Comparison of ENCODE assay signal across 8 mouse cellular contexts in genomic region chr19:10634872-10635318, GRCm38 (mm10). TPM values are rescaled to one million over a fixed set of nuclear protein-coding genes. Genes with fewer than 3 reads are reported as not detected.
DNase-seq lines count a peak whose midpoint lies in the region; ATAC-seq and TF ChIP-seq lines count a peak whose summit lies in the region.

No protein-coding gene starts in this region.

- H3K4me3 ChIP-seq in cerebellum, adult 2 months (replicated peaks; ENCODE audit: insufficient read depth, low read depth, low read length): peak overlapping the region; percentile 88
- peak overlapping the region; percentile 37 for H3K4me3 ChIP-seq in forebrain, postnatal 0 days (ENCODE audit: low read depth, low read length)
- H3K4me3 ChIP-seq in hindbrain, embryonic 12.5 days: peak overlapping the region; percentile 37
- peak overlapping the region; percentile 38 for H3K4me3 ChIP-seq in lung, adult 2 months (replicated peaks; ENCODE audit: extremely low read depth, low read depth, low read length)
- peak overlapping the region; percentile 52 for H3K4me3 ChIP-seq in olfactory bulb, adult 2 months (ENCODE audit: insufficient read depth, low read depth, low read length)

- H3K9me3 ChIP-seq in forebrain, postnatal 0 days (ENCODE audit: low read length): no peaks in the 10 kb centered on the region
- H3K9me3 ChIP-seq in hindbrain, embryonic 12.5 days (replicated peaks): no peaks in the 10 kb centered on the region

- H3K9ac ChIP-seq in forebrain, postnatal 0 days: peak overlapping the region; percentile 54
- H3K9ac ChIP-seq in hindbrain, embryonic 12.5 days: peak overlapping the region; percentile 60

- H3K4me2 ChIP-seq in forebrain, postnatal 0 days (ENCODE audit: low read depth): peak overlapping the region; percentile 92
- peak overlapping the region; percentile 84 for H3K4me2 ChIP-seq in hindbrain, embryonic 12.5 days (replicated peaks)

- no peaks in the 10 kb centered on the region for H3K4me1 ChIP-seq in cerebellum, adult 2 months (ENCODE audit: control insufficient read depth, insufficient read depth, low read length)
- H3K4me1 ChIP-seq in forebrain, postnatal 0 days (ENCODE audit: insufficient read depth): peaks cover 9% of the 10 kb centered on the region; the same call in 1 of the 2 replicates
- peaks cover 14% of the 10 kb centered on the region for H3K4me1 ChIP-seq in hindbrain, embryonic 12.5 days
- peaks cover 5% of the 10 kb centered on the region for H3K4me1 ChIP-seq in lung, adult 2 months (ENCODE audit: control insufficient read depth, insufficient read depth, low read length)
- peaks cover 14% of the 10 kb centered on the region for H3K4me1 ChIP-seq in olfactory bulb, adult 2 months (ENCODE audit: control insufficient read depth, insufficient read depth, low read length)

- WGBS in cerebellum, adult 2 months: 2% methylated on average over 21 of the region's 21 CpGs
- WGBS in forebrain, postnatal 0 days: 3% methylated on average over 21 of the region's 21 CpGs
- WGBS in hindbrain, embryonic 12.5 days: 3% methylated on average over 21 of the region's 21 CpGs
- WGBS in lung, adult 2 months: 7% methylated on average over 21 of the region's 21 CpGs
- 3% methylated on average over 21 of the region's 21 CpGs for WGBS in olfactory bulb, adult 2 months

- TF ChIP-seq POLR2A in cerebellum, adult 2 months (IDR thresholded peaks at IDR 0.05; ENCODE audit: borderline replicate concordance, insufficient read depth, low read length): peak; percentile 50; the same call in 1 of the 2 replicates
- TF ChIP-seq POLR2A in lung, adult 2 months (IDR thresholded peaks at IDR 0.05; ENCODE audit: borderline replicate concordance, extremely low read depth, low read depth, low read length): no peak
- TF ChIP-seq POLR2A in olfactory bulb, adult 2 months (IDR thresholded peaks at IDR 0.05; ENCODE audit: insufficient read depth, low read depth, low read length): 0 out of 2 replicates have a peak, but pooled peaks have one; percentile 17

- peak; percentile 95 for ATAC-seq in forebrain, postnatal 0 days
- ATAC-seq in hindbrain, embryonic 12.5 days (ENCODE audit: low FRiP score): peak; percentile 79

- H3K27ac ChIP-seq in cerebellum, adult 2 months (ENCODE audit: insufficient read depth, low read length): no peak overlapping the region
- 0 out of 2 replicates have a peak overlapping the region, but pooled peaks have one; percentile 2 for H3K27ac ChIP-seq in forebrain, postnatal 0 days (ENCODE audit: low read depth, low read length)
- H3K27ac ChIP-seq in hindbrain, embryonic 12.5 days: no peak overlapping the region
- H3K27ac ChIP-seq in olfactory bulb, adult 2 months (ENCODE audit: insufficient read depth, low read depth, low read length): no peak overlapping the region

- peak; percentile 65 for DNase-seq in ZHBTc4 (ENCODE audit: low read depth, low spot score)
- DNase-seq in cerebellum, adult 2 months: peak; percentile 66 to 67
- DNase-seq in forebrain, postnatal 0 days: peak; percentile 77
- peak; percentile 61 to 63 for DNase-seq in layer of hippocampus, adult 8-10 months (ENCODE audit: low spot score in 2 of 2)
- no peak for DNase-seq in lung, adult 2 months
- peak; percentile 31 to 36 for DNase-seq in thymus, postnatal 36 days

- H3K36me3 ChIP-seq in forebrain, postnatal 0 days (ENCODE audit: insufficient read depth): peaks cover 10% of the 10 kb centered on the region
- H3K36me3 ChIP-seq in hindbrain, embryonic 12.5 days: peaks cover 15% of the 10 kb centered on the region

- H3K27me3 ChIP-seq in cerebellum, adult 2 months (ENCODE audit: control insufficient read depth, insufficient read depth, low read length): no peaks in the 10 kb centered on the region
- H3K27me3 ChIP-seq in forebrain, postnatal 0 days (ENCODE audit: insufficient read depth, low read length): no peaks in the 10 kb centered on the region
- peaks cover 10% of the 10 kb centered on the region; the same call in 1 of the 2 replicates for H3K27me3 ChIP-seq in hindbrain, embryonic 12.5 days

- TF ChIP-seq CTCF in cerebellum, adult 2 months (IDR thresholded peaks at IDR 0.05; ENCODE audit: borderline replicate concordance, insufficient read depth, low read depth, low read length): no peak
- TF ChIP-seq CTCF in forebrain, postnatal 0 days (IDR thresholded peaks at IDR 0.05; ENCODE audit: low read depth): no peak
- TF ChIP-seq CTCF in lung, adult 2 months (IDR thresholded peaks at IDR 0.05; ENCODE audit: insufficient read depth, low read length): no peak
- TF ChIP-seq CTCF in olfactory bulb, adult 2 months (IDR thresholded peaks at IDR 0.05; ENCODE audit: insufficient read depth, low read depth, low read length): no peak

RNA-seq across cellular contexts. Expression of gene Vwce, which starts 0.9 kb away (rescaled TPM):
- 0.20 and 0.21 TPM in 2 replicates for polyA plus RNA-seq in cerebellum, adult 2 months (2012; rRNA removed)
- total RNA-seq in forebrain, postnatal 0 days (2014; rRNA removed): 1.5 and 1.7 TPM in 2 replicates
- 0.44 and 0.88 TPM in 2 replicates for polyA plus RNA-seq in forebrain, postnatal 0 days (2015; fragmentation: Nextera tagmentation; extraction: Ambion mirVana)
- 0.48 and 0.74 TPM in 2 replicates for polyA plus RNA-seq in hindbrain, embryonic 12.5 days (2016; fragmentation: Nextera tagmentation; extraction: Ambion mirVana)
- under 1 TPM; 0.64 to 0.96 (median 0.86) TPM for total RNA-seq in layer of hippocampus, adult 8-10 months (2022)
- polyA plus RNA-seq in lung, adult 2 months (2012; rRNA removed): 0.14 and 0.16 TPM in 2 replicates
- polyA plus RNA-seq in olfactory bulb, adult 2 months (2012; ENCODE audit: insufficient read depth, insufficient read length, low replicate concordance, missing spikeins): not detected in 2 replicates

RNA-seq across cellular contexts. Expression of gene Tkfc, which starts 29.4 kb away (rescaled TPM):
- 12.2 and 14.4 TPM in 2 replicates for polyA plus RNA-seq in cerebellum, adult 2 months (2012; rRNA removed)
- 8.8 and 12.8 TPM in 2 replicates for total RNA-seq in forebrain, postnatal 0 days (2014; rRNA removed)
- 19.3 and 22.7 TPM in 2 replicates for polyA plus RNA-seq in forebrain, postnatal 0 days (2015; fragmentation: Nextera tagmentation; extraction: Ambion mirVana)
- polyA plus RNA-seq in hindbrain, embryonic 12.5 days (2016; fragmentation: Nextera tagmentation; extraction: Ambion mirVana): 21.3 and 23.9 TPM in 2 replicates
- total RNA-seq in layer of hippocampus, adult 8-10 months (2022): 10 to 100 TPM; 15.3 to 21.4 (median 19.9) TPM
- 8.0 and 9.8 TPM in 2 replicates for polyA plus RNA-seq in lung, adult 2 months (2012; rRNA removed)
- not detected in 2 replicates for polyA plus RNA-seq in olfactory bulb, adult 2 months (2012; ENCODE audit: insufficient read depth, insufficient read length, low replicate concordance, missing spikeins)

RNA-seq across cellular contexts. Expression of gene Ddb1, which starts 29.8 kb away (rescaled TPM):
- 148 and 150 TPM in 2 replicates for polyA plus RNA-seq in cerebellum, adult 2 months (2012; rRNA removed)
- total RNA-seq in forebrain, postnatal 0 days (2014; rRNA removed): 245 and 273 TPM in 2 replicates
- 130 and 145 TPM in 2 replicates for polyA plus RNA-seq in forebrain, postnatal 0 days (2015; fragmentation: Nextera tagmentation; extraction: Ambion mirVana)
- polyA plus RNA-seq in hindbrain, embryonic 12.5 days (2016; fragmentation: Nextera tagmentation; extraction: Ambion mirVana): 395 and 396 TPM in 2 replicates
- 100 to 1,000 TPM; 191 to 201 (median 197) TPM for total RNA-seq in layer of hippocampus, adult 8-10 months (2022)
- polyA plus RNA-seq in lung, adult 2 months (2012; rRNA removed): 83.7 and 127 TPM in 2 replicates
- 418 TPM in 1 of 2 replicates, not detected in the other for polyA plus RNA-seq in olfactory bulb, adult 2 months (2012; ENCODE audit: insufficient read depth, insufficient read length, low replicate concordance, missing spikeins)

RNA-seq across cellular contexts. Expression of gene Pga5, which starts 43.0 kb away (rescaled TPM):
- polyA plus RNA-seq in cerebellum, adult 2 months (2012; rRNA removed): not detected in 2 replicates
- not detected in 2 replicates for total RNA-seq in forebrain, postnatal 0 days (2014; rRNA removed)
- polyA plus RNA-seq in forebrain, postnatal 0 days (2015; fragmentation: Nextera tagmentation; extraction: Ambion mirVana): not detected in 2 replicates
- not detected in 2 replicates for polyA plus RNA-seq in hindbrain, embryonic 12.5 days (2016; fragmentation: Nextera tagmentation; extraction: Ambion mirVana)
- total RNA-seq in layer of hippocampus, adult 8-10 months (2022): not detected
- not detected in 2 replicates for polyA plus RNA-seq in lung, adult 2 months (2012; rRNA removed)
- polyA plus RNA-seq in olfactory bulb, adult 2 months (2012; ENCODE audit: insufficient read depth, insufficient read length, low replicate concordance, missing spikeins): not detected in 2 replicates

RNA-seq across cellular contexts. Expression of gene Vps37c, which starts 53.6 kb away (rescaled TPM):
- polyA plus RNA-seq in cerebellum, adult 2 months (2012; rRNA removed): 30.6 and 31.4 TPM in 2 replicates
- 27.9 and 29.0 TPM in 2 replicates for total RNA-seq in forebrain, postnatal 0 days (2014; rRNA removed)
- polyA plus RNA-seq in forebrain, postnatal 0 days (2015; fragmentation: Nextera tagmentation; extraction: Ambion mirVana): 34.5 TPM in 2 replicates
- 36.6 and 37.5 TPM in 2 replicates for polyA plus RNA-seq in hindbrain, embryonic 12.5 days (2016; fragmentation: Nextera tagmentation; extraction: Ambion mirVana)
- 10 to 100 TPM; 18.0 to 22.6 (median 20.7) TPM for total RNA-seq in layer of hippocampus, adult 8-10 months (2022)
- polyA plus RNA-seq in lung, adult 2 months (2012; rRNA removed): 33.0 and 39.3 TPM in 2 replicates
- polyA plus RNA-seq in olfactory bulb, adult 2 months (2012; ENCODE audit: insufficient read depth, insufficient read length, low replicate concordance, missing spikeins): not detected in 2 replicates

Comparison
In these comparisons a context has a peak if more than half of its experiments do, and no peak if none do; other contexts are left out.
1. H3K4me3 ChIP-seq: peak in every context shown above with its lines; median percentile 88 in cerebellum, adult 2 months; 52 in olfactory bulb, adult 2 months; 38 in lung, adult 2 months; 37 in forebrain, postnatal 0 days; 37 in hindbrain, embryonic 12.5 days.